Mouse (Mus musculus) olfactory bulb, adult 2 months (tissue): ENCODE results near the gene Wipf3. TPM values are rescaled to one million over a fixed set of nuclear protein-coding genes. Genes with fewer than 3 reads are reported as not detected.

ENCODE experiments used
- H3K27ac ChIP-seq: fragments of 200-500 bp; 2 replicates; pipeline ENCODE4 v1.5.1; 2012; ENCODE audit warnings: low read depth, low read length; ENCODE audit not compliant: insufficient read depth
- H3K4me1 ChIP-seq: fragments of 200-500 bp; 2 replicates; pipeline ENCODE4 v1.6.1; 2012; ENCODE audit warnings: low read length; ENCODE audit not compliant: control insufficient read depth, insufficient read depth
- H3K4me3 ChIP-seq: fragments of 200-500 bp; 2 replicates; pipeline ENCODE4 v1.5.1; 2012; ENCODE audit warnings: mild to moderate bottlenecking, low read depth, low read length, moderate library complexity; ENCODE audit not compliant: insufficient read depth
- CTCF ChIP-seq: fragments of 200-500 bp; IDR thresholded peaks from 2 replicates; pipeline ENCODE4 v1.5.1; 2012; ENCODE audit warnings: low read depth, mild to moderate bottlenecking, low read length, moderate library complexity; ENCODE audit not compliant: insufficient read depth
- POLR2A ChIP-seq: fragments of 200-500 bp; IDR thresholded peaks from 2 replicates; pipeline ENCODE4 v1.6.1; 2012; ENCODE audit warnings: mild to moderate bottlenecking, low read depth, low read length, moderate library complexity; ENCODE audit not compliant: insufficient read depth
- WGBS: fragments of 180-500 bp; shearing (Covaris S2); methylation state at CpG from one replicate; pipeline ENCODE4 v1.1.7; 2018; 5-methylcytosine and 5-hydroxymethylcytosine counted together
- polyA plus RNA-seq: library from polyadenylated mRNA; stranded (reverse); fragments of >200 nt; gene quantifications from 2 replicates; pipeline ENCODE4 v1.2.4, GENCODE M21; 2012; ENCODE audit warnings: low replicate concordance; ENCODE audit not compliant: missing spikeins, insufficient read depth, insufficient read length

The Wipf3 gene
- polyA plus RNA-seq, 1 experiment = not detected

DNA sequence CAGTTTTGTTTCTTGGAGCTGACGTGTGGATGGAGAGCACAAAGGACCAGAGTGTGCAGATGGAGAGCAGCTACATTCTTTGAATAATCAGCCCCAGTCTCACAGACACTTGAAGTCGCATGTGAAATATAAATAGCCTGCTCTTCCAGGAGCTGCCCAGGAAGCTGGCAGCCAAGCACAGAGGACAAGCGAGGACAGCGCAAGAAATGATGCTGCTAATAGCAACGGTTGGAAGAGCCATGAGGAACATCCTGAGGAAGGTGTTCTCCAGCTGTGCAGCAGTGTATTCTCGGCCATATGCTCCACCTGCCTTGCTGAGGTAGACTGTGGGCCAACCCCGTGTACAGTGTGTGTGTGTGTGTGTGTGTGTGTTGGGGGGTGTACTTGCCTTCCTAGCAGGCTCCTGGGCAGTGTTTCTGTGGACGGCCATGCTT, 101.7 kb downstream of the Wipf3 start:
- Histone ChIP-seq H3K4me1 (peaks cover 10% of the 10 kb centered on the region), H3K27ac (peak overlapping the region; percentile 57), H3K4me3 (no peak overlapping the region)
- WGBS = 22% methylated on average over 8 of the region's 8 CpGs
- TF ChIP-seq POLR2A (no peak), CTCF (no peak)

DNA sequence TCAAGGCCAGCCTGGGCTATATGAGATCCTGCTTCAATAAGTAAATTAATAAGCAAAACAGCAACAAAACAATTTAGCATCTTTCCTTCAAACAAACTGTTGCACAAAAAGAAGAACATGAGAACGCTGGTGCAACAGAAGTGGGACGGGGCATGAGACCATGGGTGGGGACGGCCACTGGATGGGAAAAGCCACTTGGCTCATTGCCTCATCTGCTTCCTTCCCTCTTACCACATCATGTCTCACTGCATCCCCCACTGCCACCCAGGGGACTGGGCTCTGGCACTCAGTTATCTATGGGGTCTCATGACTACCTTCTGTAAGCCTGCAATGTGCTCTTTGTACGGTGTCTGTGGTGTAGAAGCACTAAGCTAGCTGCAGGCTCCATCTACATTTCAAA, 106.1 kb downstream of the Wipf3 start:
- peaks cover 21% of the 10 kb centered on the region for H3K4me1 ChIP-seq
- TF ChIP-seq POLR2A (no peak), CTCF (no peak)
- WGBS = 88% methylated on average over 4 of the region's 4 CpGs
- no peak overlapping the region for H3K27ac ChIP-seq
- no peak overlapping the region for H3K4me3 ChIP-seq

- TF ChIP-seq POLR2A (no peak), CTCF (no peak)
These were observed 107.7 kb downstream of the Wipf3 start for GRCm38 (mm10) chr6:54537053-54537452.

DNA sequence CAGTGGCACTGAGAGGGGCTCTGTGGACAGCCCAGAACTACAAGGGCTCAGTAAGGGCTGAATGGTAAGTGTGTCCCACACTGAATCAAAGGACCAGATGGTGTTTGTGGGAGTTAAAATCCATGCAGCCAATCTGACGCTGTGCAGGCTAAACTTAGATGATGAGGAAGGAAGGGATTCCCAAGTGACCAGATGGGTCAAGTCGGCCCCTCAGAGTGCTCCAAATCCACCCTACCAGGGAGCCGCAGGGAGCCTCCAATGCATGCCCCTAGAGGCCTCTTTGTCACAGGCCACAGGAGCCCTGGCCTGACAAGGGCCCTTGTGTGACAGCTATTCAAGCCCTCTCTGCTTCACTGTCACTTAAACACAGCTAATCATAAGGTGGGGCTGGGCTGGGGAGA, 109.4 kb downstream of the Wipf3 start:
- no peak overlapping the region for H3K27ac ChIP-seq
- peaks cover 20% of the 10 kb centered on the region for H3K4me1 ChIP-seq
- TF ChIP-seq POLR2A = no peak
- TF ChIP-seq CTCF = no peak
- WGBS = 35% methylated on average over 3 of the region's 3 CpGs
- no peak overlapping the region for H3K4me3 ChIP-seq

More at GRCm38 (mm10) chr6:54537053-54537452, 107.7 kb downstream of the Wipf3 start:
- WGBS = 89% methylated on average over 7 of the region's 7 CpGs
- peaks cover 18% of the 10 kb centered on the region for H3K4me1 ChIP-seq
- H3K27ac ChIP-seq = no peak overlapping the region
- no peak overlapping the region for H3K4me3 ChIP-seq

- peaks cover 20% of the 10 kb centered on the region for H3K4me1 ChIP-seq
- 81% methylated on average over 7 of the region's 7 CpGs for WGBS
- TF ChIP-seq CTCF (no peak), POLR2A (no peak)
- no peak overlapping the region for H3K27ac ChIP-seq
- H3K4me3 ChIP-seq = no peak overlapping the region
These were observed 110.0 kb downstream of the Wipf3 start for GRCm38 (mm10) chr6:54539396-54539795.

- peaks cover 20% of the 10 kb centered on the region for H3K4me1 ChIP-seq
- peak overlapping the region; percentile 71 for H3K27ac ChIP-seq
- no peak overlapping the region for H3K4me3 ChIP-seq
- WGBS = 52% methylated on average over 9 of the region's 9 CpGs
- TF ChIP-seq CTCF = no peak
- TF ChIP-seq POLR2A = no peak
These were observed 111.0 kb downstream of the Wipf3 start for GRCm38 (mm10) chr6:54540252-54540887.

- no peak for TF ChIP-seq CTCF
- no peak for TF ChIP-seq POLR2A
- Histone ChIP-seq H3K4me3 (no peak overlapping the region), H3K4me1 (peaks cover 20% of the 10 kb centered on the region), H3K27ac (no peak overlapping the region)
- 50% methylated on average over 7 of the region's 7 CpGs for WGBS
These were observed 113.4 kb downstream of the Wipf3 start for GRCm38 (mm10) chr6:54542836-54543235.

DNA sequence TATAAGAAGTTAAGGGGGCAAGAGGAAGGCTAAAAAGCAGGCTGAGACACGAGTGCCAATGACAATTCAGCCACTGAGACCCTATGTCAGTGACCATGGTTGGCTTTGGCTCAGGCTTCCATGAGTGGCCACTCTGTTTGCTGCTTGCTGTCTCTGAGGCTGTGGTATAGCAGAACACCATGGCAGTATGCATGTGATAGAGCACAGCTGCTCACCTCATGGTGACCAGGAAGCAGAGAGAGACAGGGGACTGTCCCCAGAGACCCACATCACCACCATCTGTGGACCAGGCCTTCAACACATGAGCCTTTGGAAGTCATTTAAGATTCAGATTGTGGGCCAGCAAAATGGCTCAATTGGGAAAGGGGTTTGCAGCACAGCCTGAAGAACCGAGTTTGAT, 114.2 kb downstream of the Wipf3 start:
- TF ChIP-seq POLR2A (no peak), CTCF (no peak)
- 85% methylated on average over 2 of the region's 2 CpGs for WGBS
- Histone ChIP-seq H3K4me1 (peaks cover 23% of the 10 kb centered on the region), H3K4me3 (no peak overlapping the region), H3K27ac (no peak overlapping the region)

GRCm38 (mm10) chr6:54548314-54549019, 119.1 kb downstream of the Wipf3 start:
- Histone ChIP-seq H3K27ac (no peak overlapping the region), H3K4me3 (no peak overlapping the region), H3K4me1 (peaks cover 9% of the 10 kb centered on the region)
- TF ChIP-seq CTCF (no peak), POLR2A (no peak)
- 50% methylated on average over 13 of the region's 13 CpGs for WGBS

DNA sequence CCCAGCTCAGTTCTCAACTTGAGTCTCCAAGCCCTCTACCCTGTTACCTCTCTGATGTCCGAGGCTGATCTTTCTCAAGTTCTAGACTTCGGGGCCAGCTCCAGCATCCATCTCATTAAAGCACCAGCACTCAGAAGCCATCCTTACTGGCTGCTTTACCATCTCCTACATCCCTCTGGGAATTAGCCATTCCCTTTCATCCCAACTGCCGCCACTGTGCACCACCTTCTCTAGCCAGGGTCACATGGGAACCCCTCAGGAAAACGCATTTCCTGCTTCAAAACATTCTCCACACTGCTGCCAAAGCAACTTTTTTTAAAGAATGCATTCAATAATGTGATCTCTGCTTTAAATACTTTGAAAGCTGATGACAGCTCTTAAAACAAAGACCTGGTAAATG, 119.9 kb downstream of the Wipf3 start:
- Histone ChIP-seq H3K4me3 (no peak overlapping the region), H3K4me1 (peaks cover 11% of the 10 kb centered on the region), H3K27ac (no peak overlapping the region)
- TF ChIP-seq POLR2A (no peak), CTCF (no peak)
- WGBS = 75% methylated on average over 4 of the region's 4 CpGs
